ENCODE assay signal across 9 mouse cellular contexts in the genomic region with DNA sequence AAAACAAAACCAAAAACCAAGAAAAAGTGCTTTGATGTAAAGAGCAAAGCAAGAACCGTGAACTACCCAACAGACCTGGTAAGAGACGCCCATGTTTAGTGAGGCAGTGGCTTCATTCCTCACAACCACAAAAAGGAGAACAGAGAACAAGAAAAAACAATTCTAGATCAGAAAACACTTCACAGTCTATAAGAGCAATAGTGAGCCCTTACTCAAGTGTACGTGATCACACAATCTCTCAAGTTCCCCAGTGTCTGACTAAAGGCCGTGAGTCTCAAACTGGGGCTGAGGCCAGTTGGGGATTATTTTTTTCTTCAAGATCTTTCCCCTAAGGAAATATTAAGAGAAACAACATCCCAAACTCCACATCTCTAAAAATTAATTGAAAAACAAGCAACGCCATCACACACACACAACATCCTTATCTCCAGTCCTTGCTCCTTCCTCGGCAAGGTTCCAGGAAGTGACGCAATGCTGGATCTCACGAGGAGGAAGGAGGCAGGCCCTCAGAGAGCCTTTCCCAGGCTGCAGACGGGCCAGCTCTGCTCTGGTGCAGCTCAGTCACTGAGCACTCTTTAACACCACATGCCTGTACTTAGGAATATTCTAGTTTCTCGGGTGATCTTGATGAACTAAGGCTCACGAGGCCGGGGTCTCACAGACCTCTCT. TPM values are rescaled to one million over a fixed set of nuclear protein-coding genes. Genes with fewer than 3 reads are reported as not detected.
DNase-seq lines count a peak whose midpoint lies in the region; ATAC-seq lines count a peak whose summit lies in the region.
"Had no signal": no experiment of that assay in that cellular context is flagged by ENCODE, and none has a peak within 500 bp of the region (broad histone marks: within the 10 kb centered on the region; RNA-seq: fewer than 3 reads in every experiment).

No protein-coding gene starts in this region.

- H3K27ac ChIP-seq in kidney, embryonic 15.5 days = peak overlapping the region; percentile 70
- H3K27ac ChIP-seq: embryonic facial prominence, embryonic 12.5 days had no signal

- peak; percentile 84 for ATAC-seq in granulocyte monocyte progenitor cell, adult 5-6 weeks (replicated peaks; ENCODE audit: poor library complexity, severe bottlenecking)
- ATAC-seq in kidney, embryonic 15.5 days (replicated peaks; ENCODE audit: low FRiP score) = peak; percentile 61
- peak; percentile 81 for ATAC-seq in megakaryocyte, adult 5-6 weeks (ENCODE audit: poor library complexity, severe bottlenecking)

- H3K27me3 ChIP-seq in kidney, embryonic 15.5 days = no peaks in the 10 kb centered on the region
- H3K27me3 ChIP-seq: embryonic facial prominence, embryonic 12.5 days had no signal

- peak overlapping the region; percentile 21; the same call in 1 of the 2 replicates for H3K4me2 ChIP-seq in kidney, embryonic 15.5 days
- H3K4me2 ChIP-seq: embryonic facial prominence, embryonic 12.5 days had no signal

- H3K36me3 ChIP-seq in kidney, embryonic 15.5 days = peaks cover 8% of the 10 kb centered on the region; the same call in 1 of the 2 replicates
- H3K36me3 ChIP-seq: embryonic facial prominence, embryonic 12.5 days had no signal

- 64% methylated on average over 12 of the region's 12 CpGs for WGBS in kidney, embryonic 15.5 days

- peak; percentile 52 for DNase-seq in CD4-positive helper T cell, adult 2 months (ENCODE audit: low read depth, low spot score)
- peak; percentile 82 to 94 for DNase-seq in adrenal gland, adult (ENCODE audit: inconsistent age in 2 of 2, low spot score in 1 of 2)
- DNase-seq in urinary bladder, adult 2 months (ENCODE audit: low spot score) = peak; percentile 52
- no peak for DNase-seq in embryo, embryonic 10.5 days (ENCODE audit: low spot score)
- DNase-seq in neural tube, embryonic 10.5 days (ENCODE audit: extremely low spot score, low spot score) = no peak

- no peak overlapping the region for H3K9ac ChIP-seq in kidney, embryonic 15.5 days
- H3K9ac ChIP-seq: embryonic facial prominence, embryonic 12.5 days had no signal

- H3K9me3 ChIP-seq in kidney, embryonic 15.5 days (replicated peaks) = 0 out of 2 replicates have a peak, but pooled peaks cover 2% of the 10 kb centered on the region
- H3K9me3 ChIP-seq: embryonic facial prominence, embryonic 12.5 days had no signal

- H3K4me3 ChIP-seq in kidney, embryonic 15.5 days (replicated peaks) = no peak overlapping the region
- H3K4me3 ChIP-seq: embryonic facial prominence, embryonic 12.5 days had no signal

- H3K4me1 ChIP-seq in kidney, embryonic 15.5 days = peaks cover 45% of the 10 kb centered on the region

RNA-seq across cellular contexts. Expression of a gene that starts 12.4 kb away (rescaled TPM):
- 52.9 and 58.1 TPM in 2 replicates for total RNA-seq in granulocyte monocyte progenitor cell, adult 5-6 weeks (2014; fragmentation: Nextera tagmentation)
- 59.5 and 64.2 TPM in 2 replicates for total RNA-seq in granulocyte monocyte progenitor cell, adult 5-6 weeks (2017)
- 143 and 144 TPM in 2 replicates for polyA plus RNA-seq in kidney, embryonic 15.5 days (2015; fragmentation: Nextera tagmentation; extraction: Ambion mirVana)
- total RNA-seq in megakaryocyte, adult 5-6 weeks (2015) = 100 and 101 TPM in 2 replicates
- 102 and 121 TPM in 2 replicates for total RNA-seq in megakaryocyte, adult 5-6 weeks (2017)
- 73.0 and 73.1 TPM in 2 replicates for polyA plus RNA-seq in urinary bladder, adult 2 months (2012; rRNA removed)

Comparison
In these comparisons a context has a peak if more than half of its experiments do, and no peak if none do; other contexts are left out.
1. DNase-seq: peak in CD4-positive helper T cell, adult 2 months (single experiment), adrenal gland, adult (2 of 2) and urinary bladder, adult 2 months (single experiment); none in embryo, embryonic 10.5 days (single experiment) and neural tube, embryonic 10.5 days (single experiment).
2. Peak in every context shown above with its lines, with median percentiles within 50 percentile points of each other: ATAC-seq.